Mouse (Mus musculus): ENCODE measurements around the gene Mta1. TPM values are rescaled to one million over a fixed set of nuclear protein-coding genes. Genes with fewer than 3 reads are reported as not detected.

Mta1 gene
- polyA plus RNA-seq, 1 experiment = 66.4 TPM

DNA sequence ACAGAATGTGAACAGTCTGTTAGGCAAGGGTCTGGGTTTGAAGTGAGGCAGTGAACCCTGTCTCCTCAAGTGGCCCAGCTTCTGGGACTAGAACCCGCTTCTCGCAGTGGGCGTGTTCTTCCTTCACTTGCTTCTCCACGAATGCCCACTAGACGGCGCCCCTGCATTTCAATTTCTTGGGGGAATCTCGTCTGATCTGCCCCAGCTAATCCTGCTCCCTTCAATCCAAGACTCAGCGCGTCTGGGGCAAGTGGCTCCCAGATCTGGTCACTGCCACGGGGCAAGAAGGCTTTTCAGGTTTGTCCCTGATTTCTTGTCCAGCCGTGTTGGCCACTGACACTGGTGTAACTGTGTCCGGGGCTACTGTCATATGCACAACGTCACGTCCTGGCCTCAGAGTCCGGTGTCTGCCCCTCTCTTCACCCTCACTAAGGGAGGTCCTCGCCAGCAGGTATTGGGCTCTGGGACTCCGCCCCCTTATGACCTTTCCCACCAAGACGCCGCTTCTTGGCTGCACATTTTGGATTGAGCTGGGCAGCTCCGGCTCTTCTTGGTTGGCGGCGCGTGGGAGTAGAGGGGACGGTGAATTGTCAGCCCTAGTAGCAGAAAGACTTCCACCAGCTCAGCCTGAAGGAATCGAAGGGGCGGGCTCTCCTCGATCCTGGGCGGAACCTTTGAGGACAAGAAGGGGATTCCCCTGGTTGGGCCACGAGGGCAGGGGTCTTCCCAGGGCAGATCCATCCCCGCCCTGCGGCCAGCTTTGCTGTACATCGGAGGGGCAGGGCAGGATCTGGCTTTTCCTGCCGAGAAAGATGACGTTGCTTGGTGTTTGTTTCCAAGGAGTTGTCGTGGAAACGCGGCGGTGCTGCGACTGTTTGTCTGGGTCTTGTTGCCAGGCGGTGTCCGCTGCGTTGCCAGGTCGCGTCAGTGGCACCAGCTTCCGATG is 48.3 kb downstream of the Mta1 start, which contains the start of gene Crip1:
TSS of gene Crip1 (plus strand) at position 205 of the 946 bp plus-strand sequence.
- DNase-seq (ENCODE audit: extremely low spot score in 1 of 2, low spot score in 1 of 2) = peak in 1 of 2 experiments; percentile 92

DNA sequence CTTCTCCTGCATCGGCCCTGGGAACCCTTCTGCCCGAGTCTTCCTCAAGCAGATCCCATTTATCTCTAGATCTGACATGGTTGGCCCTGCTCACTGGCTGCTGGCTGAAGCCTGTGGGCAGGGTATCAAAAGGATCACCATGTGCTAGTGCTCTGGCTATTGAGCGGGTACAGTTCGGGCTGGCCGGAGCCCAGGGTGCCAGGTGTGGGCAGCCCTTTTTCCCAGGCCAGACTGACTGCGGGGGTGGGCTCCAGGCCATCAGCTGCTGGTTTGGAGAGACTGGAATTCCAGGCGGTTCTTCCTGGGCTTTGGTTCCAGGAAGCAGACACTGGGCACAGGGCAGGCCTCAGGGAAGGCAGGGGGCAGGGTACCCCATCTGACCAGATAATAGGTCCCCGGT is 49.4 kb downstream of the Mta1 start:
- no peak for DNase-seq (ENCODE audit: extremely low spot score in 1 of 2, low spot score in 1 of 2)

DNA sequence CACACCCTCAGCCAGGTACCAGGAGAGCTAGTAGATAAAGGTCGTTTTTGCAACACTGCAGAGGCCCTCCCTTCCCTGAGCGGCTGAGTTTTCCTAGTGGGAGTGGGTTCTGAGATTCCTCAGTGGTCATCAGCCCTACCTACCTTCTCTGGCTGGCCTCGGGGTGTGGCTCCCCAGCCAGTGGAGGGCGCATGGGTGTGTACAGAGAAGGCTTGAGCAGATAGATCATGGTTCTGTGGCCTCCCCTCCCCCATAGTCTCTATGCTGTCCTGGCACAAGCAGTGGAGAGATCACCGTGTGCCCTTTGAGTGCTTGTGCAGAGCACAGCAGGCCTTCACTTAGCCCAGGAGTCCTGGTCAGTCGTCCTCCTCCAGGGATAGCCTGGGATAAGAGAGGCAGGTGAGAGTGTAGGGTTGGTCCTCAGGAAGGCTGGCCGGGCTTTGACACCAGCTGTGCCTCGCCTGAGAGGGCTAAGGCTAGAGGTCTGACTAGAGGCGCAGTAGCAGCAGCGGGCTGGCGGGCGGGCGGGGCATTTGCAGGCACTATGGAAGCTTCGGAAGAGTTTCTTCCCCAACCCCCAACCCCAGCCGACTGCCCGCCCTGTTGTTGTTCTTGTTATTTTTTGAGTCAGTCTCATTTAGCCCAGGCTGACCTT is 50.4 kb downstream of the Mta1 start:
- DNase-seq (ENCODE audit: extremely low spot score in 1 of 2, low spot score in 1 of 2) = no peak

DNA sequence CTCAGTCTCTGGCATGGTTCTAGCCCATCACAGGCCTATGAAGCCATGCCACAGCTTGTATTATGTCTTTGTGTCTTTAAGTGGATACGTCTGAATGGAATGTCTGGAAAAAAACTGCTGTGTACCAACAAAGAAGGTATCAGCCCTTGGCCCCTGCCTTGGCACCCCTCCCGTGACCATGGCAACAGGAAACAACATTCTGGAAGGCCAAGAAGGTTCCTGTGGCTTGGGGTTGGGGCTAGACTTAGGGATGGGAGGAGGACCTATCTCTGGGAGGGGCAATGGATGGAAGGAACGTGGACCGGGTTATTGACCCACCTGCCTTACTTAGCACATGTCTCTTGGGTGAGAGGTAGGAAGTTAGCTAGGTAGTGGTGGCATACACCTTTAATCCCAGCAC is 51.3 kb downstream of the Mta1 start:
- no peak for DNase-seq (ENCODE audit: extremely low spot score in 1 of 2, low spot score in 1 of 2)

DNA sequence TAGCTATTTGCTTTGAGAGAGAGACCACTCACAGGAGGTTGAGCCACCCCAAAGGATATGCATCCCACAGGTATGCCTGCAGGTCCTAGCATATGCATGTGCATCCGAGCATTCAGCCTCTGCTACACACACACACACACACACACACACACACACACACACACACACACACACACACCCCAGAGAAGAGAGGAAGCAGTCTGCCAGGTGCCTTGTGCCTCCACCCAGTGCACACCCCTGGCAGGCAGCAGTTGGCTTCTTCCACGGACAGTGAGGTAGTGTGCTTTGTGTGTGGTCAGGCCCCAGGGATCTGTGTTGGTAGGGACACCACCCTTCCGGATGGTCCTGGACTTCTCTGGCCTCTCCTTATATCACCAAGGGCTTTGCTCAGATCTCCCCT is 51.8 kb downstream of the Mta1 start:
- no peak for DNase-seq (ENCODE audit: extremely low spot score in 1 of 2, low spot score in 1 of 2)

DNA sequence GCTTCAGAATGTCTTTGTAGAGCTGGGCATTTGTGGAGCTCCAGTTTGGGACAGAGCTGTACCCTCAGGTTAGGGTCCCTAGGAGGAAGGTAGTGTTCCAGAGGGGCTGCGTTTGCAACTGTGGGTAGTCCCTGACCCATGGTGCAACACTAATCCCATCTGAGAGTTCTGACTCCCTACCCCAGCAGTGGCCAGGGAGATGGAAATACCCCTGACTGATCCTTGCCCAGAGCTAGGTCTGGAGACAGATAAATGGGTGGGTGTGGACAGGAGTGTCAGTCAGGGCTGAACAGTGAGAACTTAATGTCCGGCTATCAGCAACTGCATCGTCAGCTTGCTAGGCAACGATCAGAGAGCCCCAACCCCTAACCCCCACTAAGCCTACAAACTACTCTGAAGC is 52.5 kb downstream of the Mta1 start:
- DNase-seq (ENCODE audit: extremely low spot score in 1 of 2, low spot score in 1 of 2) = no peak

DNA sequence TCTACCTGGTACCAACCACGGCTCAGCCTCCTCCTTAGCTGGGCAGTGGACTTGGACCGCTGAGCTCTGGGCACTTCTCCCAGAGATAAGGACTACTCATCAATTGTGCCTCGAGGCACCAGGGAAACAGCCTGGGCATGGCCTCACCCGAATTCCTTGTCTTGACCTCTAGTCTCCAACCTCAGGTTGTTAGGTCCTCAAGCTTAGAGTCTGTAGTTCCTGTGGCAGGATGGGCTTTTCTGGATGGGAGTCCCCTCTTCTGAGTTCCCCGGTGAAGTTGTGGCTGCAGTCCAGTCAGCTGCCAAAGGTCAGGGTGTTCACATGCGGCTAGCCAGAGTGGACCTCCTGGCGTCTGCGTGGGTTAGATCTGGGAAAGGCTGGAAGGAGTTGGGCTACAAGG is 53.0 kb downstream of the Mta1 start:
- no peak for DNase-seq (ENCODE audit: extremely low spot score in 1 of 2, low spot score in 1 of 2)

DNA sequence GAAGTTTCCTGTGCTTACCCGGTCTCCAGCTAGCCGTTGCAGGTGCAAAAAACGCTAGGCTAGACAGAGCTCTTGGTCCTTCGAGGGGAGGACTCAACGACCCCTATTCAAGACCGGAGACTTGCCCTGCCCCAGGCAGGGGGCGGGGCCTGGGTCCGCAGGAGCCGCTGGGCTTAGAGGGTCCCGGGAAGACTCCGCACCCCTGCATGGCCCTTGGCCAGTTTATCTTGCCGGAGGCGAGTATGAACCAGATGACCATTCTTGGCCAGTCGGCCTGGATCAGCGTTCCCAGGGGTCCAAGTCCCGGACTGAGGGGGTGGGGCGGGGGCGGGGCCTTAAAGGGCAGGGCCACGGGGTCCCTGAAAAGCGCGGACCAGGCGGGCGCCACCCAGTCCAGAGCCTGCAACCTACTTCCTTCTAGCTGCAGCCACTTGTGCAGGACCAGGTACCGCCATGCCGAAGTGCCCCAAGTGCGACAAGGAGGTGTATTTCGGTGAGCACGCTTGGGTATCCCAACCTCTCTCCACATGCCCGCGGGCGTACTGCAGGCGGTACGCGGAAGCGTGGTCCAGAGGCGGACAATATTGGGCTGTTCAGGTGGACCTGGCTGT is 53.7 kb downstream of the Mta1 start:
- no peak for DNase-seq (ENCODE audit: extremely low spot score in 1 of 2, low spot score in 1 of 2)

DNA sequence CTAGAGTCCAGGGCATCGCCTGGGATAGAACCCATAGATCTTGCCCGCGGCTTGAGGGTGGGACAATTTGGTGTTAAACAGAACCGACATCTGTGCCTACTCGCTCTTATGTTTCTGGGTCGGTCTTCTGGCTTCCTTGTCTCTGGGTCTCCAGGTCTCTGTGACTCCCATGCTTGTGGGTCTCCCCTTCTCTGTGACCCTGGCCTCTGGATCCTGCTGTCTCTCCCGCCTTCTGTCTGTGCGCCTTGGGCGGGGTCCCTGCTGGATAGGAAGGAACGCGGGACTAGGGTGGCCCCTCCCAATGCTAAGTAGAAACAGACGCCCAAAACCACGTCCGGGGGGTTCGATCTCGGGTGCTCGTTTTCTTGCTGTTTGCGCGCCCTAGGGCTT is 54.2 kb downstream of the Mta1 start:
- DNase-seq (ENCODE audit: extremely low spot score in 1 of 2, low spot score in 1 of 2) = no peak

DNA sequence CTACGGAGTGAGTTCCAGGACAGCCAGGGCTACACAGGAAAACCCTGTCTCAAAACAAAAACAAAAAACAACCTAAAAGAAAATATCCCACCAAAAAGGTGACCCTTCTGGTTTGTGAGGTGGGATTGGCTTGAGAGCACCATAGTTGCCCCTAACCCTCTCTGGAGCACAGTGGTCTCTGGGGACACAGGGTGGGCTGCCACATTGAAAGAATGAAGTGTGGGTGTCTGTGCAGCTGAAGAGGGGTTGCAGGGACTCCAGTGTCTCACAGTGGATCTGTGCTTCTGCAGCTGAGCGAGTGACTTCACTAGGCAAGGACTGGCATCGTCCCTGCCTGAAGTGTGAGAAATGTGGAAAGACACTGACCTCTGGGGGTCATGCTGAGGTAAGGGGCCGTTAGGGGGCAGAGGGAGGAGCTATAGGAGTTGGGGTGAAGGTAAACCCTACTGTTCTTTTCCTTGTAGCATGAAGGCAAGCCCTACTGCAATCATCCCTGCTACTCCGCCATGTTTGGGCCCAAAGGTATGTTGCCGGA is 55.0 kb downstream of the Mta1 start:
- no peak for DNase-seq (ENCODE audit: extremely low spot score in 1 of 2, low spot score in 1 of 2)

DNA sequence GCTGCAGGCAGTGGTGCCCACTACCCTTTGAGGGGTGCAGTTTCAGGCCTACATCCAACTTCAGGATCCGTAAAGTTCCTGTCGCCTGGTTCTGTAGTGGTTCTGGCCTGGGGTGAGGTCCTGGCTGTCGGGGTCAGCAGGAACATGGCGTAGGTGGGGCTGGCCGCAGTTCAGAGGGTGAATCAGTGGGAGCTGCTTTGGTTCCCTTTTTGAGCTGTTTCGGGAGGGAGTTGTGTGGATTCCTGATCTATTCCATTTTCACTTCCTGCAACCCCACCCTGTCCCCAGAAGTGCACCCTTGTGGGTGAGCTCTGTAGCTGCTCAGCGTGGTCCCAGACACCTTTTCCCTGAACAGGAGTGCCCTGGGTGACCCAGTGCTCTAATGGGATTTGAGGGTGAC is 55.9 kb downstream of the Mta1 start:
- no peak for DNase-seq (ENCODE audit: extremely low spot score in 1 of 2, low spot score in 1 of 2)

DNA sequence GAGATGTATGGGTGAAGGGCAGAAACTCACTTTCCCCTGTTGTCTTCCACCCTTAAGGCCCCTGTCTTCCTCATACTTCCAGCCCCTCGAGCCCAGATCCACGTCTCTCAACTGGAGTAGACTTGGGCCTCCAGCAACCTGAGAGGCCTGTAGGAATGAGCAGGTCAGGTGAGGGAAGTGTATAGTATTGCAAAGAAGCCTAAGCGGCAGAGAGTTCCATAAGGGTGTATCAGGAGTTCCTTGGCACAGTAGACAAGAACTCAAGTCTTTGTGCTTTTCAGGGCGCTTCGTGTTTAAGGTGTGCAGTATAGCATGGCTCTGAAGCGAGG is 56.6 kb downstream of the Mta1 start:
- DNase-seq (ENCODE audit: extremely low spot score in 1 of 2, low spot score in 1 of 2) = no peak

DNA sequence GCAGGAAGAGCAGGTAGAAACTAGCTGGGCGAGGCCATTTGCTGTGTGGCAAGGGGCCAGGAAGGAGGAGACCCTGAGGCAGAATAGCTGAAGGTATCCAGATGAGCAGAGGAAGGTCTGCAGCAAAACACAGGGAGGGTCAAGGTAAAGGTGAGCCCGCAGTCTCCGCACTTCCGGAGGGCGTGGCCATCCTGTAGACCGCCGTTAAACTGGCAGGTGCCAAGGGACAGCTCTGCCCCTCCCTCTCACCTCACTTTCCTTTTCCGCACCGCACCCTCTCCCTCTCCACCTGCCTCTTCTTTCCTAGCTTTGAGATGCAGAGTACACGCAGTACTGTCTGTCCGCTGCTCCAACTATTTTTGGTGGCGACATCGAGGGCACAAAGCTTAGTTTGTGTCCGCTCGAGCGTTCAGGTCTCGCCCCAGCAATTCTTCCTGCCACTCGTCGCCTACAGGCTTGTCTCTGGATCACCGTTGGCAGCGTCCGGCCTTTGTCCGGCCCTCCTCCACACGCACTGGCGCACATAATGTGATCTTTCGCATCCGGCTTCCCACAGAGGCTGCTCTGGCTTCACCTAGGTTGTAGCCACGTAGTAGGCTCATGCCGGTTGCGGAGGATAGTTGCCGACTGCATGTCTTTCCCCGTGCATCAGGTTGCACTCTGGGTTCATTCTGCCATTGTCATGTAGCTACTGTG is 57.1 kb downstream of the Mta1 start:
- no peak for DNase-seq (ENCODE audit: extremely low spot score in 1 of 2, low spot score in 1 of 2)

DNA sequence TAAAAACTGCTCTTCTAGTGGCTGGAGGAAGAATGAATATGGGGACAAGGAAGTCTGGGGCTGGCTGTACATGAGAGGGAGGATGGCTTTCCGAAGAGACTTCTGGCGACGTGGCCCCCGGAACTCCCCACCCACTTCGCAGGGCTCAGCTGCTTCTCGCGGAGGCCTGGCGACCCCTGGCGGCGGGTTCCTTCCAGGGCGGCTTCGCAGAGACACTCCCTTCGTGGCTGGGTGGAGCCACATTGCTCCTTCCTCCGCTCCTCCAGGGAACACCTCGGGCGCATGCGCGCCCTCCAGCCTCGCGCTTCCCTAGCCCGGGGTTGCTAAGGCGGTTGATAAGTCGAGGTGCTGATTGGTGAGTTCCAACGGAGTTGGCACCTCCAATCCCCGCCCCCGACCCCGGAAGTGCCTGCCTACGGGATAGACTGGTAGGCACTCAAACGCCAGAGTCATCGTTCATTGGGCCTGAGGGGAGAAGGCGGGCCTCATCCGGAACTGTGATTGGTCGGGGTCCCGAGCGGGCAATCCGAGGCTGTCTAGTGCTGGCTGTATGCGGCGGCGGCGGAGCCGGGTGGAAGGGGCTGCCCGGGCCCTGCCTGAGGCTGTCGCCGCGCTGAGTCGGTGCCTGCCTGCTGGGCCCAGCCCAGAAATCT is 57.9 kb downstream of the Mta1 start, which contains the start of gene Tedc1:
TSS of gene Tedc1 (plus strand) at position 535 of the 653 bp plus-strand sequence.
- DNase-seq (ENCODE audit: extremely low spot score in 1 of 2, low spot score in 1 of 2) = peak; percentile 97 to 100

DNA sequence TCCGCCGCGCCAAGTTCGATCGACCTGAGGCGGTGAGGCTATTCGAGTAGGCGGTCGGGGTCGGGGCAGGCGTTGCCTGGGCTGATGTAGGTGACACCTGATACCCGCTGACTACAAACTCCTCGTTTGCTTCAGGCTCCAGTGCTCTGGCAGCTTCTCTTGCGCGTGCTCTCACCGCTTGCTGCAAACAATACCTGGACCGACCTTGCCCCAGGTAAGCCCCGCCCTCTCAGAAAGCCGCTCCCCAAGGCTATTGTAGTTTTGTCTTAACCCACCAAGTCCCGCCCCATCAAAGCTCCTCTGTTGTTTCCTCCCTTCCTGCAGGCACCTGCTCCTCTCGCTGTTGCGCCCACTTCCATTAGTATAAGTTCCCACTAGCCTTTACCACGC is 58.5 kb downstream of the Mta1 start:
- DNase-seq (ENCODE audit: extremely low spot score in 1 of 2, low spot score in 1 of 2) = no peak

DNA sequence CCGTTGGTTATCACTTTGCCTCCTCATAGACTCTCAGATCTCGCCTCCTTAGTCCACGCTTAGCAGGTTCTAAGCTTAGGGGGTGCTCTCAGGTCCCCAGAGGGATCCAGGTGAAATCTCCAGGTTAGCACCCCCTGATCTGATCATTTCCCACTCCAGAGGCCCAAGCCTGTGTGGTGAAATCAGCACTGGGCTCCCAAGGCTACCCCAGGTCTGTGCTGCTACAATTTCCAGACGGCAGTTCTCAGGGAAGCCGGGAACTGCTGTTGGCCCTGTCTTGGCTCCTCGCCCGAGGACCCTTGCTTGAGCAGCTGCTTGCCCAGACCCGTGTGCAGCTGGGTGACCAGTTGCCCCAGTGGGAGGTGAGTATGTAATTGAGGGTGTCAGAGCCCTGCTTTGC is 58.9 kb downstream of the Mta1 start:
- no peak for DNase-seq (ENCODE audit: extremely low spot score in 1 of 2, low spot score in 1 of 2)

DNA sequence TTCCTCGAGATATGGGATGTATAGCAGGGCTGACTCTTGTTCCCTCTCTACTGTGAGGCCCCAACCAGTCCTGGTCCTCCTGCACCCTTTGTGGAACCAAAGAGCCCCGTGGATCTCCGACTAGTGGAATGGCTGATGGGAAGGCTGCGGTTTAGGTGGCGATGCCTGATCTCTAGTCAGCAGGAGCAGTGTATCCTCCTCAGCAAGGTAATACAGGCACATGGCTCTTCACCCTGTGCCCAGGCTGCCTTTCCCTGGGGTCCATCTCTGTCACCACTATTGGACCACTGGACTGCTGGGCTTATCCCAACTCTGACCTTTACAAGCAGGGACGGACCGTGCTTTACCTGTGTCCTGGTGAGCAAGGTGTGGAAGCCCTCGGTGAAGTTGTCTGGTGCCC is 59.4 kb downstream of the Mta1 start:
- DNase-seq (ENCODE audit: extremely low spot score in 1 of 2, low spot score in 1 of 2) = no peak

DNA sequence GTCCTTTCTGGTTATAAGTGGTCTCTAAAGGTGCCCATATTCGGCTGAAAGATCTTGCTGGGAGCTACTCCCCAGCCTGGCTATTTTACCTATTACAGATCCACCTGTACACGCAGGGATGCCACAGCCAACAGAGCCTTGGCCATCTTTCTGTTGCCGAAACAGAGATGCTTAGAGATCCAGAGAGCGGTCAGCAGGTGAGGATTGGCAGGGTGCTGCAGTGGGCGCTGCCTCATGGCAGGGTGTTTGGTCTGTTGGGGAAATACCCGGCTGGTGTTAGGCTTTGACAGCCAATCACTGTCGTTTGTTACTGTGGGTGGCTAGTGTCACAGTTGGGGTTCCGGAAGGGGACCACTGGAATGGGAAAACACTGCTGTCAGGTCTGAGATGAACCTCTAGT is 59.9 kb downstream of the Mta1 start:
- DNase-seq (ENCODE audit: extremely low spot score in 1 of 2, low spot score in 1 of 2) = no peak

DNA sequence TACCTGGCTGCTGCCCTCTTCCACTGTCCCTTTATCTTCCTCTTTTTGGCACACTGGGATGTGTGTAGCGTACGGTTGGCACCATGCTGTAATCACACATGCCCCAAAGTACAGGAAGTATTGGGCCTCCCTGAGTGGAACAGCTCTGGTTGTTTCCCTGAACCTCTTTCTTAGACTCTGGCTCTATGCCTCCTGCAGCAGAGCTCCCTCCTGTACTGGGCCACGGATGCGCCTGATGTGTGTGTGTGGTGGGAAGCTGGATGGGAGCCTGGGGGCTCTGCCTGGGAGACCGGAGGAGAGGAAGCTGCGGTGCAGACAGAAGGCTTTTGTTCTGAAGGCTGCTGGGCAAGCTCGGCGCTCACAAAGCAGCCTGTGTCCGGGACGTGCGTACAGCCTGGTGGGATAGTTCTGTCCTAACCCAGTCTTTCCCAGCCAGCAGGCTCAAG is 65.5 kb downstream of the Mta1 start:
- DNase-seq (ENCODE audit: extremely low spot score in 1 of 2, low spot score in 1 of 2) = no peak

DNA sequence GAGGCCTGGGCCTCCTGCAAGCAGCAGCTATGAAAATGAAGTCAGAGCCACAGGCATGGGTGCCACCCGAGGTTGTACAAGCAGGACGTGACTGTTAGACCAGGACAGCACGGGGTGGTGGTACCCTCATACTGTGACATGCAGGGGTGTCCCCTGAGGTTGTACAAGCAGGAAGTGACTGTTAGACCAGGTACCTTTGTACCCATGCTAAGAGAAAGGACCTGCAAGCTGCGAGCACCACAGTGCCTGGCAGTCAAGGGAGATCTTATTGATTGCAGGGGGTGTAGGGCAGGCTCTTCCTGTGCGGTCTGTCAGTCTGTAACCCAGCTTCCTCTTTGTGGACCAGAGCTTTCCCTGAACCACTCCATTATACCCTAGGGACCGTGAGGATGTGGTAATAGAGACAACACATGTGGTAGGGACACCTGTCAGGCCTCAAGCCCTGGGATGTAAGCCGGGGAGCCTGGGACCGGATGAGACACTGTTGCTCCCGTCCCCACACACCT is 70.0 kb downstream of the Mta1 start:
- no peak for DNase-seq (ENCODE audit: extremely low spot score in 1 of 2, low spot score in 1 of 2)
